Mouse (Mus musculus) liver, adult 2 months (tissue): ENCODE results near the gene Olfr1377. TPM values are rescaled to one million over a fixed set of nuclear protein-coding genes. Genes with fewer than 3 reads are reported as not detected.
"Not testable (repeated sequence)": the region's sequence is repeated elsewhere in the genome, so short reads cannot be mapped to it uniquely, and the experiment has no call there.

Experiments
- DNase-seq: peaks from one replicate; pipeline ENCODE4 v3.0.0-alpha.2; 2011; ENCODE audit warnings: low read depth, low spot score; ENCODE audit errors: extremely low read depth
- H3K27ac ChIP-seq: fragments of 200-500 bp; replicated peaks from 2 replicates; pipeline ENCODE4 v1.5.1; 2012; ENCODE audit warnings: low read depth, mild to moderate bottlenecking, control low read depth, inconsistent platforms, low read length; ENCODE audit not compliant: insufficient read depth
- H3K27me3 ChIP-seq: fragments of 200-500 bp; 2 replicates; pipeline ENCODE4 v1.6.1; 2012; ENCODE audit warnings: mild to moderate bottlenecking, moderate library complexity, low read length, inconsistent platforms; ENCODE audit not compliant: control insufficient read depth, insufficient read depth
- H3K36me3 ChIP-seq: fragments of 200-500 bp; 2 replicates; pipeline ENCODE4 v1.6.1; 2012; ENCODE audit warnings: low read length, inconsistent platforms; ENCODE audit not compliant: control insufficient read depth, insufficient read depth
- H3K4me1 ChIP-seq: fragments of 200-500 bp; 2 replicates; pipeline ENCODE4 v1.6.1; 2011; ENCODE audit warnings: low read length; ENCODE audit not compliant: control insufficient read depth, insufficient read depth
- H3K4me3 ChIP-seq: fragments of 200-500 bp; 2 replicates; pipeline ENCODE4 v1.5.1; 2011; ENCODE audit warnings: low read depth, mild to moderate bottlenecking, control low read depth, low read length, moderate library complexity; ENCODE audit not compliant: insufficient read depth
- H3K79me2 ChIP-seq: fragments of 200-500 bp; 2 replicates; pipeline ENCODE4 v1.6.1; 2012; ENCODE audit warnings: inconsistent platforms, mild to moderate bottlenecking, low read length, moderate library complexity; ENCODE audit not compliant: control insufficient read depth, insufficient read depth
- H3K9ac ChIP-seq: fragments of 200-500 bp; 2 replicates; pipeline ENCODE4 v1.6.1; 2012; ENCODE audit warnings: low read depth, mild to moderate bottlenecking, control low read depth, inconsistent platforms, low read length
- CTCF ChIP-seq: fragments of 200-500 bp; IDR thresholded peaks from 2 replicates; pipeline ENCODE4 v1.5.1; 2011; ENCODE audit warnings: low read depth, low read length, control low read depth
- POLR2A ChIP-seq: fragments of 200-500 bp; IDR thresholded peaks from 2 replicates; pipeline ENCODE4 v1.6.1; 2011; ENCODE audit warnings: low read length, control low read depth; ENCODE audit not compliant: insufficient read depth; ENCODE audit errors: extremely low read depth
- WGBS: fragments of 180-500 bp; shearing (Covaris S2); methylation state at CpG from one replicate; pipeline ENCODE4 v1.1.7; 2018; 5-methylcytosine and 5-hydroxymethylcytosine counted together
- polyA plus RNA-seq: library from polyadenylated mRNA; depleted of rRNA; stranded (reverse); fragments of >200 nt; gene quantifications from 2 replicates; pipeline ENCODE4 v1.2.3, GENCODE M21; 2012; rRNA removed
- total RNA-seq: library from RNA; depleted of rRNA; stranded (reverse); fragments of >200 nt; gene quantifications from 2 replicates; pipeline ENCODE4 v1.2.3, GENCODE M21; 2014; rRNA removed

The Olfr1377 gene
- total and polyA plus RNA-seq, 2 experiments: not detected

DNA sequence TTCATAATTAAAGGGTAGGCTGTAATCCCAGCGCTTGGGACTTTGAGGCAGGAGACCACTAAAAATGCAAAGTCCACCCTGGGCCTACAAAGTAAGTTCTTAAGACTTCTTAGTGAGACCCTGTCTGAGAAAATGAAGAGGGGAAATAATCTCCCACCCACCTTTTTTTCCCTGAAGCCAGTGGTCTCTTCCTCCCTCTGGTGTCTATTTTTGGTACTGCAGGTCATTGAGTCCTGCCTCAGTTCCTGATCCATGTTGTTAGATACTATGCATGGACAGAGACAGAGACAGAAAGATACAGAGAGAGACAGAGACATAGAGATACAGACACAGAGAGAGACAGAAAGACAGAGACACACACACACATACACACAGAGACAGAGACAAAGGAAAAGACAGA lies 51.1 kb downstream of the Olfr1377 start:
- peak; percentile 6 for DNase-seq
- WGBS: 37% methylated on average over 1 of the region's 1 CpGs

DNA sequence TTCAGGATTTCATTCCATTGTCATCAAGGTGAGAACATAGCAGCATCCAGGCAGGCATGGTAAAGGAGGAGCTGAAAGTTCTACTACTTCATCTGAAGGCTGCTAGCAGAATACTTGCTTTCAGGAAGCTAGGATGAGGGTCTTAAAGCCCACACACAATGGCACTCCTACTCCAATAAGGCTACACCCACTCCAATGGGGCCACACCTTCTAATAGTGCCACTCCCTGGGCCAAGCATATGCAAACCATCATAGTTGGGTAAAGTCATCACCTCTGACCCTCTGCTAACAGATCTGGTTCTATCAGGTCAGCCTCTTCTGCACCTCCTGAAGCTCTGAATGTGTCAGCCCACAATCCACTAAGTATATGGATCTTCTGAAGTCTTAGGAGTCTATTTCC lies 52.4 kb downstream of the Olfr1377 start:
- H3K27ac ChIP-seq, DNase-seq, H3K4me1 ChIP-seq, H3K36me3 ChIP-seq, H3K27me3 ChIP-seq, H3K4me3 ChIP-seq, H3K9ac ChIP-seq, H3K79me2 ChIP-seq: not testable (repeated sequence)

More for the DNA sequence above, 51.1 kb downstream of the Olfr1377 start:
- Histone ChIP-seq H3K27ac (no peak overlapping the region), H3K4me3 (no peak overlapping the region), H3K4me1 (no peaks in the 10 kb centered on the region), H3K79me2 (no peaks in the 10 kb centered on the region), H3K27me3 (no peaks in the 10 kb centered on the region), H3K9ac (no peak overlapping the region), H3K36me3 (no peaks in the 10 kb centered on the region)
- TF ChIP-seq CTCF (peak; percentile 35), POLR2A (no peak)

DNA sequence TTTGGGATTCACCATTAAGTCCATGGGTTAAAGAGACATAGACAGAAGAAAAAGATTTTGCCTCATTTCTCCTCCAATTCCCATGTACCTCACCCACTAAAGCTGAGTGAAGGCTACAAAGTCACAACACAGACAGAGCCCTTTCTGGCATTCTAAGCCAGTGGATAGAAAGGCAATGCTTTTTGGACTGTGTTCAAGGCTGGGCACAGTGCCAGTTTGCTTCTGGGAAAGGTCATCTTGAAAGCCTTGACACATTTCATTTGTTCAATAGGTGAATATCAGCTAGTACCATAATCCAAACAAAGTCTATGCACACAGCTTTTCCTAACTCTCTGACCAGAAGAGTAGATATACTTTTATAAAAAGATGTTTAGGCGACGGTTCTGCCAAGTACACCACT lies 54.2 kb downstream of the Olfr1377 start:
- Histone ChIP-seq H3K36me3 (no peaks in the 10 kb centered on the region), H3K9ac (no peak overlapping the region), H3K27ac (no peak overlapping the region), H3K79me2 (no peaks in the 10 kb centered on the region), H3K4me3 (no peak overlapping the region), H3K27me3 (no peaks in the 10 kb centered on the region), H3K4me1 (no peaks in the 10 kb centered on the region)
- TF ChIP-seq CTCF (no peak), POLR2A (no peak)
- 58% methylated on average over 2 of the region's 2 CpGs for WGBS
- peak; percentile 47 for DNase-seq

Other genes with a start within 250 kb of the Olfr1377 start
- 0.28 and 0.34 TPM in 2 replicates for gene Zfp354c, start 154.2 kb upstream of the Olfr1377 start, total RNA-seq
- 0.05 and 0.10 TPM in 2 replicates for gene Zfp354c, start 154.2 kb upstream of the Olfr1377 start, polyA plus RNA-seq
- gene Zfp879, start 140.4 kb upstream of the Olfr1377 start, total RNA-seq: 0.40 and 0.74 TPM in 2 replicates
- gene Zfp879, start 140.4 kb upstream of the Olfr1377 start, polyA plus RNA-seq: 0.07 and 0.24 TPM in 2 replicates
- not detected in 2 replicates for gene Grm6, start 131.3 kb upstream of the Olfr1377 start, total RNA-seq
- 0.06 TPM in 1 of 2 replicates, not detected in the other for gene Grm6, start 131.3 kb upstream of the Olfr1377 start, polyA plus RNA-seq
- gene Zfp454, start 94.3 kb upstream of the Olfr1377 start, total RNA-seq: 0.47 and 0.74 TPM in 2 replicates
- 0.72 and 0.95 TPM in 2 replicates for gene Zfp454, start 94.3 kb upstream of the Olfr1377 start, polyA plus RNA-seq
- gene Zfp2, start 65.8 kb upstream of the Olfr1377 start, total RNA-seq: 4.3 and 5.1 TPM in 2 replicates
- 1.1 and 1.5 TPM in 2 replicates for gene Zfp2, start 65.8 kb upstream of the Olfr1377 start, polyA plus RNA-seq
- gene Zfp354b, start 50.3 kb upstream of the Olfr1377 start, total RNA-seq: 1.7 and 3.4 TPM in 2 replicates
- gene Zfp354b, start 50.3 kb upstream of the Olfr1377 start, polyA plus RNA-seq: 0.38 and 0.50 TPM in 2 replicates
- gene 4933414I15Rik, start 38.2 kb upstream of the Olfr1377 start, total RNA-seq: not detected in 2 replicates
- gene 4933414I15Rik, start 38.2 kb upstream of the Olfr1377 start, polyA plus RNA-seq: not detected in 2 replicates
- not detected in 2 replicates for gene Prop1, start 28.2 kb upstream of the Olfr1377 start, total RNA-seq
- gene Prop1, start 28.2 kb upstream of the Olfr1377 start, polyA plus RNA-seq: not detected in 2 replicates
- gene Olfr1378, start 15.4 kb upstream of the Olfr1377 start, total RNA-seq: not detected in 2 replicates
- gene Olfr1378, start 15.4 kb upstream of the Olfr1377 start, polyA plus RNA-seq: not detected in 2 replicates
- not detected in 2 replicates for gene Olfr51, start 21.6 kb downstream of the Olfr1377 start, total RNA-seq
- not detected in 2 replicates for gene Olfr51, start 21.6 kb downstream of the Olfr1377 start, polyA plus RNA-seq
- gene Olfr54, start 32.3 kb downstream of the Olfr1377 start, total RNA-seq: not detected in 2 replicates
- not detected in 2 replicates for gene Olfr54, start 32.3 kb downstream of the Olfr1377 start, polyA plus RNA-seq
- gene Olfr1375, start 66.1 kb downstream of the Olfr1377 start, total RNA-seq: not detected in 2 replicates
- gene Olfr1375, start 66.1 kb downstream of the Olfr1377 start, polyA plus RNA-seq: not detected in 2 replicates
- gene Zfp354a, start 77.3 kb downstream of the Olfr1377 start, total RNA-seq: 3.1 and 3.6 TPM in 2 replicates
- gene Zfp354a, start 77.3 kb downstream of the Olfr1377 start, polyA plus RNA-seq: 1.6 and 1.9 TPM in 2 replicates
- gene Gm12569, start 238.5 kb downstream of the Olfr1377 start, total RNA-seq: not detected in 2 replicates
- not detected in 2 replicates for gene Gm12569, start 238.5 kb downstream of the Olfr1377 start, polyA plus RNA-seq